Mouse (Mus musculus): ENCODE measurements around the gene Stmn1. TPM values are rescaled to one million over a fixed set of nuclear protein-coding genes. Genes with fewer than 3 reads are reported as not detected.

Gene Stmn1
- polyA plus RNA-seq, 1 experiment from 2014 or later = 1,192 TPM

GRCm38 (mm10) chr4:134444949-134445348 lies 23.2 kb upstream of the Stmn1 start:
- WGBS = 41% methylated on average over 7 of the region's 7 CpGs
- no peak overlapping the region for H3K4me3 ChIP-seq (replicated peaks)
- H3K4me1 ChIP-seq = 0 out of 2 replicates have a peak, but pooled peaks cover under 1% of the 10 kb centered on the region
- H3K27ac ChIP-seq = no peak overlapping the region
- H3K36me3 ChIP-seq = no peaks in the 10 kb centered on the region
- no peak overlapping the region for H3K4me2 ChIP-seq
- H3K9ac ChIP-seq = no peak overlapping the region
- ATAC-seq (ENCODE audit: insufficient read depth, low FRiP score, low read depth) = no peak
- H3K27me3 ChIP-seq (replicated peaks) = no peaks in the 10 kb centered on the region
- H3K9me3 ChIP-seq = no peaks in the 10 kb centered on the region

- H3K27ac ChIP-seq = no peak overlapping the region
- H3K4me2 ChIP-seq = no peak overlapping the region
- no peak for ATAC-seq (ENCODE audit: insufficient read depth, low FRiP score, low read depth)
- H3K9me3 ChIP-seq = no peaks in the 10 kb centered on the region
- 20% methylated on average over 1 of the region's 1 CpGs for WGBS
- 0 out of 2 replicates have a peak, but pooled peaks cover 2% of the 10 kb centered on the region for H3K27me3 ChIP-seq (replicated peaks)
- no peak overlapping the region for H3K4me3 ChIP-seq (replicated peaks)
- no peak overlapping the region for H3K9ac ChIP-seq
- no peaks in the 10 kb centered on the region for H3K36me3 ChIP-seq
- H3K4me1 ChIP-seq = peaks cover 4% of the 10 kb centered on the region; the same call in 1 of the 2 replicates
These were observed 22.6 kb upstream of the Stmn1 start for GRCm38 (mm10) chr4:134445489-134445888.

GRCm38 (mm10) chr4:134447966-134448365 lies 20.2 kb upstream of the Stmn1 start:
- H3K36me3 ChIP-seq = no peaks in the 10 kb centered on the region
- H3K27ac ChIP-seq = no peak overlapping the region
- no peak overlapping the region for H3K4me2 ChIP-seq
- ATAC-seq (ENCODE audit: insufficient read depth, low FRiP score, low read depth) = no peak
- peaks cover 8% of the 10 kb centered on the region; the same call in 1 of the 2 replicates for H3K4me1 ChIP-seq
- WGBS = 36% methylated on average over 23 of the region's 23 CpGs
- 0 out of 2 replicates have a peak, but pooled peaks cover 2% of the 10 kb centered on the region for H3K27me3 ChIP-seq (replicated peaks)
- H3K9me3 ChIP-seq = no peaks in the 10 kb centered on the region
- H3K9ac ChIP-seq = no peak overlapping the region
- H3K4me3 ChIP-seq (replicated peaks) = no peak overlapping the region

DNA sequence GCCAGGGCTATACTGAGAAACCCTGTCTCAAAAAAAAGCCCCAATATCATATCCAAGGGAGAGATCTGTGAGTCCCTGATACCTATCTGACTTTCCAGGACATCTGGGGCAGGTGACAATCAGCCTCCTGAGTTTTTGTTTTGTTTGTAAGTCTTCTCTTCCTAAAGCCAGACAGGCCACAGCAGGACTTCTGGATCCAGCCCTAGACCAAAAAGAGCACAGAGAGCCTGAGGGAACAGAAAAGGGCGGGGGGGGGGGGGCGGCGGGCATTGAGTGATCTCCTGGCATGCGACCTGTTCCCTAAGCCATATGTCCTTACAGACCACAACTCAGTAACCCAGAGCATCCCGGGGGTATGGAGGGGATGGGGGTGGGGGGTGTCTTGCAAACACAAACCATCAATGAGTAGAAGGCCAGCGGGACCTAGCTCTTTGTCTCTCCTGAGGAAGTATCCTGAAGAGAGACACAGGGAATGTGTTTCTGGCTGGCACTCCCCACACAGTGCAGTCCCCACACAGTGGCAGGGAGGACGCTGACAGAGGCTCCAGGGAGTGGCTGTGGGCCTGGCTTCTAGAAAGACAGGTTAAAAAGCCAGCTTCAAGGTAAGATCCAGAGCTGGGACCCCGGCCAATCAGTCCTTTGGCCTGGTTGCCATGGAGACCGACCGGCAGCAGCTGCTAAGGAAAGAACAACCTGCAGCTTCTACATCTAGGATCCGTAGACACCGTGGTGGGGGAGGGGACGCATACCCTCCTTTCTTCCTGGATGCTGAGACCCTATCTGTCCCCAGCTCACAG lies 18.3 kb upstream of the Stmn1 start:
- H3K4me3 ChIP-seq (replicated peaks) = no peak overlapping the region
- H3K9ac ChIP-seq = no peak overlapping the region
- H3K27me3 ChIP-seq (replicated peaks) = 0 out of 2 replicates have a peak, but pooled peaks cover 6% of the 10 kb centered on the region
- H3K36me3 ChIP-seq = no peaks in the 10 kb centered on the region
- no peak for ATAC-seq (ENCODE audit: insufficient read depth, low FRiP score, low read depth)
- H3K4me1 ChIP-seq = peaks cover 8% of the 10 kb centered on the region
- no peak overlapping the region for H3K4me2 ChIP-seq
- 33% methylated on average over 13 of the region's 13 CpGs for WGBS
- H3K27ac ChIP-seq = no peak overlapping the region
- H3K9me3 ChIP-seq = no peaks in the 10 kb centered on the region

DNA sequence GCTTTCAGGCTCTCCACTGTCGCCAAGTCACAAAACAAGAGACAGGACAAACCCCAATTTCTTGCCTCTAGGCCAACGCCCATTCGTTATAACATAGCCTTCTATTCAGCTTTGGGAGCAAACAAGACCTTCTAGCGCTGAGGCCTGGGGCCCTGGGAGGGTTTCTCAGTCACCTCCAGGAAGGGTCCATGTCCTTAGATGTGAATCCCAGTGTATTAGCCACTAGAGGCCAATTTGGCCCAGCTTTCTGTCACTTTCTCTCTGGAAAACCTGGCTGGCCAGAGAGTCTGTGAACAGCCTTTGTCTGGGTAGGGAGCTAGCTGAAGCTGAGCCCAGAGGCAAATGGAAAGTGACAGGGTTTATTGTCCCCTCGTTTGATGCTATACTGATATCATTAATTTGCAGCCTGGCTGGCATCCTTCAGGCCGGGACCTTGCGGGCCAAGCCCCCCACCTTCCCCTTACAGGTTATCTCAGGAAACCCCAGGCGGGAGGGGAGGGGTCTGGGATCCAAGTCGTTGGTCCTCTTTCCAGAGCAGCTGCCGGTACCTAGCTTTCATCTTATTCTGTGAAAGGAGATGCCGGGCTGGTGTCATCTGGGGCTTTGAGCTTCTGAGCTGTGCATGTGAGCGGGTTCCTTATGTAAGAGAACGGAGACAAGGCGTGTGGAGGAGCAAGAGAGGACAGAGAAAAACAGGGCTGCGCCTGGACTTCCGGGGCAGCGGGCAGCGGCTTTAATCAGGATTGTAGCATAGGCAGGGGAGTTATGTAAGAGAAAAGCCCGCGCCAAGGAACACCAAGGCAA lies 17.5 kb upstream of the Stmn1 start:
- Histone ChIP-seq H3K27ac (no peak overlapping the region), H3K4me3 (replicated peaks) (no peak overlapping the region), H3K4me2 (0 out of 2 replicates have a peak overlapping the region, but pooled peaks have one; percentile 1), H3K36me3 (no peaks in the 10 kb centered on the region), H3K27me3 (replicated peaks) (0 out of 2 replicates have a peak, but pooled peaks cover 6% of the 10 kb centered on the region), H3K9ac (no peak overlapping the region), H3K4me1 (peaks cover 8% of the 10 kb centered on the region), H3K9me3 (no peaks in the 10 kb centered on the region)
- 30% methylated on average over 20 of the region's 20 CpGs for WGBS
- ATAC-seq (ENCODE audit: insufficient read depth, low FRiP score, low read depth) = no peak

- H3K36me3 ChIP-seq = no peaks in the 10 kb centered on the region
- no peak overlapping the region for H3K4me3 ChIP-seq (replicated peaks)
- 0 out of 2 replicates have a peak, but pooled peaks cover 6% of the 10 kb centered on the region for H3K27me3 ChIP-seq (replicated peaks)
- ATAC-seq (ENCODE audit: insufficient read depth, low FRiP score, low read depth) = no peak
- H3K27ac ChIP-seq = no peak overlapping the region
- no peak overlapping the region for H3K9ac ChIP-seq
- peaks cover 8% of the 10 kb centered on the region for H3K4me1 ChIP-seq
- H3K4me2 ChIP-seq = no peak overlapping the region
- WGBS = 60% methylated on average over 9 of the region's 9 CpGs
- no peaks in the 10 kb centered on the region for H3K9me3 ChIP-seq
These were observed 16.6 kb upstream of the Stmn1 start for GRCm38 (mm10) chr4:134451484-134451883.

GRCm38 (mm10) chr4:134453619-134454400 lies 14.3 kb upstream of the Stmn1 start:
- Histone ChIP-seq H3K27me3 (replicated peaks) (0 out of 2 replicates have a peak, but pooled peaks cover 6% of the 10 kb centered on the region), H3K27ac (no peak overlapping the region), H3K9ac (no peak overlapping the region), H3K4me3 (replicated peaks) (no peak overlapping the region), H3K36me3 (no peaks in the 10 kb centered on the region), H3K9me3 (no peaks in the 10 kb centered on the region), H3K4me2 (peak overlapping the region; percentile 38), H3K4me1 (peaks cover 11% of the 10 kb centered on the region)
- no peak for ATAC-seq (ENCODE audit: insufficient read depth, low FRiP score, low read depth)
- WGBS = 30% methylated on average over 34 of the region's 34 CpGs

DNA sequence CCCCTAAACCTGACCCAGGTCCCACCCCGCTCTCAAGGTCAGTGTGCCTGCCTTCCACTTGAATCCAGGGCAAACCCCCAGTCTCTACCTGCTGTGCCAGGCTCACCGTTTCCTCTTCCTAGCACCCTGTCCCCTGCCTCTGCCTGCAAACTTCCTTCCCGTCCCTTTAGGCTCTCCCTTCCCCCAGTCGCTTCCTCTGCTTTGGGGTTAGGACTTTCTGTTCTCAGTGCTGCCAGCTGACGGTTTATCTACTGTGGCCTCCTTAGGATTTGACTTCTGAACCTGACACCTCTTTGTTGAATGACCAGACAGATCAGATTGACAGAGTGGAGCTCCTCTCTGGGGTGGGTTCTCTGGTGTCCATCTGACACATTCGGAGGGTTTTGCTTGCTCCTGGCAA lies 12.8 kb upstream of the Stmn1 start:
- peaks cover 8% of the 10 kb centered on the region for H3K4me1 ChIP-seq
- WGBS = 35% methylated on average over 6 of the region's 6 CpGs
- no peak overlapping the region for H3K4me3 ChIP-seq (replicated peaks)
- no peak overlapping the region for H3K27ac ChIP-seq
- H3K4me2 ChIP-seq = no peak overlapping the region
- no peak for ATAC-seq (ENCODE audit: insufficient read depth, low FRiP score, low read depth)
- no peaks in the 10 kb centered on the region for H3K36me3 ChIP-seq
- no peaks in the 10 kb centered on the region for H3K9me3 ChIP-seq
- no peak overlapping the region for H3K9ac ChIP-seq
- 0 out of 2 replicates have a peak, but pooled peaks cover 6% of the 10 kb centered on the region for H3K27me3 ChIP-seq (replicated peaks)

- no peak overlapping the region for H3K9ac ChIP-seq
- WGBS = 41% methylated on average over 7 of the region's 7 CpGs
- H3K9me3 ChIP-seq = no peaks in the 10 kb centered on the region
- peaks cover 3% of the 10 kb centered on the region; the same call in 1 of the 2 replicates for H3K4me1 ChIP-seq
- H3K36me3 ChIP-seq = no peaks in the 10 kb centered on the region
- no peak for ATAC-seq (ENCODE audit: insufficient read depth, low FRiP score, low read depth)
- H3K4me2 ChIP-seq = no peak overlapping the region
- H3K4me3 ChIP-seq (replicated peaks) = no peak overlapping the region
- H3K27ac ChIP-seq = no peak overlapping the region
- 0 out of 2 replicates have a peak, but pooled peaks cover 4% of the 10 kb centered on the region for H3K27me3 ChIP-seq (replicated peaks)
These were observed 10.8 kb upstream of the Stmn1 start for GRCm38 (mm10) chr4:134457130-134457825.

GRCm38 (mm10) chr4:134458856-134459255 lies 9.3 kb upstream of the Stmn1 start:
- Histone ChIP-seq H3K36me3 (no peaks in the 10 kb centered on the region), H3K9me3 (no peaks in the 10 kb centered on the region), H3K9ac (no peak overlapping the region), H3K27me3 (replicated peaks) (0 out of 2 replicates have a peak, but pooled peaks cover under 1% of the 10 kb centered on the region), H3K4me3 (replicated peaks) (no peak overlapping the region), H3K4me1 (peaks cover 3% of the 10 kb centered on the region; the same call in 1 of the 2 replicates), H3K27ac (no peak overlapping the region), H3K4me2 (no peak overlapping the region)
- no peak for ATAC-seq (ENCODE audit: insufficient read depth, low FRiP score, low read depth)
- WGBS = 78% methylated on average over 5 of the region's 5 CpGs

GRCm38 (mm10) chr4:134460277-134460676 lies 7.8 kb upstream of the Stmn1 start:
- no peaks in the 10 kb centered on the region for H3K9me3 ChIP-seq
- H3K4me1 ChIP-seq = 0 out of 2 replicates have a peak, but pooled peaks cover 3% of the 10 kb centered on the region
- no peak overlapping the region for H3K9ac ChIP-seq
- no peaks in the 10 kb centered on the region for H3K27me3 ChIP-seq (replicated peaks)
- 66% methylated on average over 10 of the region's 10 CpGs for WGBS
- no peak overlapping the region for H3K27ac ChIP-seq
- no peaks in the 10 kb centered on the region for H3K36me3 ChIP-seq
- ATAC-seq (ENCODE audit: insufficient read depth, low FRiP score, low read depth) = no peak
- no peak overlapping the region for H3K4me2 ChIP-seq
- H3K4me3 ChIP-seq (replicated peaks) = no peak overlapping the region
